Mouse (Mus musculus): ENCODE measurements around the gene Hist1h1d. TPM values are rescaled to one million over a fixed set of nuclear protein-coding genes. Genes with fewer than 3 reads are reported as not detected.
A peak's percentile ranks its signal among the peaks of the same experiment; 100 is the strongest.
"Not testable (repeated sequence)": the region's sequence is repeated elsewhere in the genome, so short reads cannot be mapped to it uniquely, and the experiment has no call there.

Hist1h1d gene
- polyA plus RNA-seq, 1 experiment from 2014 or later, result 0.64 TPM

GRCm38 (mm10) chr13:23551931-23552914 lies 839 bp upstream of the Hist1h1d start:
- Histone ChIP-seq H3K9ac (peak overlapping the region; percentile 55; the same call in 1 of the 2 replicates), H3K27me3 (no peaks in the 10 kb centered on the region)
- 51% methylated on average over 8 of the region's 8 CpGs for WGBS

DNA sequence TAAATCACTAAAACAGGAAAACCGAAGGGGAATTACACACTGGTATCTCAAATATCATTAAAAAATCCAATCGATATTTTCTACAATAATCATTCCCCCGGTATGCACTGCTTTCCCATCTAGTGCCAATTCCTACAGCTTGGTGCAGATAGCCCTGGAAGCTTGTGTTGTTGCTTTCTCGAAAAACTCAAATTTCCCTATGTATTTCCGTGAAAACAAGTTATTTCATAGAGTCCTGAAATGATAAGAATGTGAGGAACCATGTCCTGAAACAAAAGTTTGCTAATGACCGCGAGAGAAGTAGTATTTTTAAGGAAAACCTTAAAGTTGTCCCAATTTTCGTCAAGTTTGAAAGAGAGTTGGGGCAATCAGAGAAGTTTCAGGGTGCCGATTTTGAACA lies 1.3 kb downstream of the Hist1h1d start:
- Histone ChIP-seq H3K4me3 (peak overlapping the region; percentile 66), H3K27me3 (no peaks in the 10 kb centered on the region), H3K36me3 (no peaks in the 10 kb centered on the region), H3K4me1 (0 out of 2 replicates have a peak, but pooled peaks cover 10% of the 10 kb centered on the region), H3K9ac (peak overlapping the region; percentile 75), H3K27ac (peak overlapping the region; percentile 99), H3K4me2 (replicated peaks) (peak overlapping the region; percentile 82), H3K9me3 (no peaks in the 10 kb centered on the region)
- 22% methylated on average over 9 of the region's 9 CpGs for WGBS
- ATAC-seq (ENCODE audit: insufficient number of reproducible peaks, insufficient read depth, low FRiP score, low TSS enrichment), result no peak

More at GRCm38 (mm10) chr13:23551931-23552914, 839 bp upstream of the Hist1h1d start:
- peak overlapping the region; percentile 50 for H3K4me2 ChIP-seq (replicated peaks)
- no peaks in the 10 kb centered on the region for H3K9me3 ChIP-seq
- H3K27ac ChIP-seq, result peak overlapping the region; percentile 96
- no peaks in the 10 kb centered on the region for H3K36me3 ChIP-seq
- peak overlapping the region; percentile 43 for H3K4me3 ChIP-seq
- H3K4me1 ChIP-seq, result 0 out of 2 replicates have a peak, but pooled peaks cover 10% of the 10 kb centered on the region
- ATAC-seq (ENCODE audit: insufficient number of reproducible peaks, insufficient read depth, low FRiP score, low TSS enrichment), result no peak

DNA sequence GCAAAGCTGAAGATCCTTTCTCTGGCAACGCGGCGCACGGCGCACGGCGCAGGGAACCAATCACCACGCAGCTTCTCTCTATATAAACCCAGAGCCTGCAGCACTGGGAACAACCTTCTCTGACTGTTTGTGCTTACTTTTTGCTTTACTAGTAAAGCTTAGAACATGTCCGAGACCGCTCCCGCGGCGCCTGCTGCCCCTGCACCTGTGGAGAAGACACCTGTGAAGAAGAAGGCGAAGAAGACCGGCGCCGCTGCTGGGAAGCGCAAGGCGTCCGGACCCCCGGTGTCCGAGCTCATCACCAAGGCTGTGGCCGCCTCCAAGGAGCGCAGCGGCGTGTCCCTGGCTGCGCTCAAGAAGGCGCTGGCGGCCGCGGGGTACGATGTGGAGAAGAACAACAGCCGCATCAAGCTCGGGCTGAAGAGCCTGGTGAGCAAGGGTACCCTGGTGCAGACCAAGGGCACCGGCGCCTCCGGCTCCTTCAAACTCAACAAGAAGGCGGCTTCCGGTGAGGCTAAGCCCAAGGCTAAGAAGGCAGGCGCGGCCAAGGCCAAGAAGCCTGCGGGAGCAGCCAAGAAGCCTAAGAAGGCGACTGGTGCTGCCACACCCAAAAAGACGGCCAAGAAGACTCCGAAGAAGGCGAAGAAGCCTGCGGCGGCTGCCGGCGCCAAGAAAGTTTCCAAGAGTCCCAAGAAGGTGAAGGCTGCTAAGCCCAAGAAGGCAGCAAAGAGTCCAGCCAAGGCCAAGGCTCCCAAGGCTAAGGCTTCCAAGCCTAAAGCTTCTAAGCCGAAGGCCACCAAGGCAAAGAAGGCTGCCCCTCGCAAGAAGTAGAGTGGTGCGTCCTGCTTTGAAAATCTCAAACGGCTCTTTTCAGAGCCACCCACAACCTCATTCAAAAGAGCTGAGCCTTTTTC lies 2.1 kb downstream of the Hist1h1d start:
- Histone ChIP-seq H3K4me2 (replicated peaks) (peak overlapping the region; percentile 82), H3K4me1 (0 out of 2 replicates have a peak, but pooled peaks cover 10% of the 10 kb centered on the region), H3K9me3 (no peaks in the 10 kb centered on the region), H3K4me3 (peak overlapping the region; percentile 66), H3K9ac (peak overlapping the region; percentile 75), H3K36me3 (no peaks in the 10 kb centered on the region), H3K27me3 (no peaks in the 10 kb centered on the region), H3K27ac (peak overlapping the region; percentile 99)
- peak; percentile 94 for ATAC-seq (ENCODE audit: insufficient number of reproducible peaks, insufficient read depth, low FRiP score, low TSS enrichment)
- WGBS, result under 1% methylated on average over 54 of the region's 54 CpGs

DNA sequence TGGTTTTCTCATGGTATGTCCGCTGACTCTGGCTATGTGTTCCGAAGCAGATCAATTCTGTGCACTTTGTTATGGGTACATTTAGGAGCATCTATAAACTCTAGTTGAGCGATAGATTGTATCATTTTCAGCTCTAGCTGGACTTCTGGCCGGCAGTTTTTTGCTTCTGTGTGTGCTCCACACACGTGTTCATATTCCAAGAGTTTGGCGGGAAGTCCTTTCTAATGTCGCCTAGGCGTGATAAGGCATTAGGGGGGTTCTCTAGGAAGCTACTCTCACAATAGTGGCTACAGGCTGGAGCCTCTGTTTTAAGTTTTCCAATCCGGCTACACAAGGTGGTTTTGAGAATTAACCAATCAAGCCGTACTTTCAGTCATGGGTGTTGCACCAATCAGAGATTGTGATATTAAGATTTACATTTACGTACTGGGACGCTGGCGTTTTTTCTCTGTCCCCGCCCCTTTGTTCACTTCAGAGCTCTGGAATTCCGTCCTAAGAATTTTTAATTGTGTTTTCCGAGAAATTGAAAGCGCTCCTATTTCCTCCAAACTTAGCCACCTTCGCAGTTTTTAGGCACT lies 2.9 kb downstream of the Hist1h1d start:
- Histone ChIP-seq H3K36me3 (no peaks in the 10 kb centered on the region), H3K4me1 (0 out of 2 replicates have a peak, but pooled peaks cover 6% of the 10 kb centered on the region), H3K27ac (peak overlapping the region; percentile 99), H3K9ac (peak overlapping the region; percentile 75), H3K4me3 (peak overlapping the region; percentile 66), H3K27me3 (no peaks in the 10 kb centered on the region), H3K9me3 (no peaks in the 10 kb centered on the region), H3K4me2 (replicated peaks) (peak overlapping the region; percentile 82)
- under 1% methylated on average over 18 of the region's 18 CpGs for WGBS
- ATAC-seq (ENCODE audit: insufficient number of reproducible peaks, insufficient read depth, low FRiP score, low TSS enrichment), result peak; percentile 45

- ATAC-seq (ENCODE audit: insufficient number of reproducible peaks, insufficient read depth, low FRiP score, low TSS enrichment), result no peak
- H3K4me2 ChIP-seq (replicated peaks), result peak overlapping the region; percentile 82
- no peak overlapping the region for H3K4me3 ChIP-seq
- no peak overlapping the region for H3K9ac ChIP-seq
- peak overlapping the region; percentile 99 for H3K27ac ChIP-seq
- no peaks in the 10 kb centered on the region for H3K9me3 ChIP-seq
- WGBS, result 65% methylated on average over 3 of the region's 3 CpGs
- H3K36me3 ChIP-seq, result no peaks in the 10 kb centered on the region
- H3K4me1 ChIP-seq, result 0 out of 2 replicates have a peak, but pooled peaks cover 6% of the 10 kb centered on the region
- H3K27me3 ChIP-seq, result no peaks in the 10 kb centered on the region
Observed at GRCm38 (mm10) chr13:23556906-23557305, 3.8 kb downstream of the Hist1h1d start.

DNA sequence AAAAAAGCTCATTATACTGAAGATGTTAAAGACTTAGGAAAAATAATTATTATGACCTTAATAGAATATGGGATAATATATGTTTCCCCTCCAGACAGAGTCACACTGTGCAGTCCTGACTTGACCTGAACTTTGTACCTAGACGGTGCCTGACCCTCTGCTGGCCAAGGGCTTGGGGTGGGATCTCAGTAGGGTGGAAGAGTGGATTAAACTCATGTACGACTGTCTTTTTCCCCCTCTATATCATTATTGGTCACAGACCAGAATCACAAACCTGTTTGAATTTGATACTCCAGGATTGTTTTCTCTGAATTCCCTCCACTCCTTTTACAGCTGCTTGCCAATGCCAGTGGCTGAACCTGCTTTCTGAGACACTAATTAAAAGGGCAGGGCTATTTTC lies 7.6 kb downstream of the Hist1h1d start:
- H3K9ac ChIP-seq; H3K27me3 ChIP-seq; H3K36me3 ChIP-seq; H3K4me3 ChIP-seq; H3K9me3 ChIP-seq; H3K4me1 ChIP-seq; ATAC-seq (ENCODE audit: insufficient number of reproducible peaks, insufficient read depth, low FRiP score, low TSS enrichment): not testable (repeated sequence)
- H3K27ac ChIP-seq, result 0 out of 2 replicates have a peak overlapping the region, but pooled peaks have one; percentile 57
- H3K4me2 ChIP-seq (replicated peaks), result peak overlapping the region; percentile 27; the same call in 1 of the 2 replicates
- WGBS, result 9% methylated on average over 2 of the region's 2 CpGs

DNA sequence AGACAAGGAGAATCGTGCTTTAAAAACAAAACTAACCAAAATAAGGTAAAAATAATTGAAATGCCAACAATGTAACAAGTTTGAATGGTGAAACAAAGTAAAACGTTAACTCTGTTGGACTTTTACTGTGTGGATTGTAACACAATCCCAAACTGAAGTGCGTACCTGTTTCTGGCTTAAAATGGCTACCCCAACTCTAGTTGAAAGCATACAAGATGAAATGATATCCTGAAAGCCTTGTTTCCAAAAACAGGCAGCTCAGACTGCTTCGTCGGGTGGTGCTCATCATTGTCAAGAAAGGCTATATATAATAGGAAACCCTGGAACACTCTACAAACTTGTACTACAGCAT lies 8.4 kb downstream of the Hist1h1d start:
- not testable (repeated sequence) for H3K4me1 ChIP-seq; H3K9me3 ChIP-seq; H3K36me3 ChIP-seq; ATAC-seq (ENCODE audit: insufficient number of reproducible peaks, insufficient read depth, low FRiP score, low TSS enrichment); H3K27me3 ChIP-seq
- peak overlapping the region; percentile 40 for H3K4me3 ChIP-seq
- WGBS, result 3% methylated on average over 2 of the region's 5 CpGs
- H3K4me2 ChIP-seq (replicated peaks), result peak overlapping the region; percentile 74
- peak overlapping the region; percentile 36; the same call in 1 of the 2 replicates for H3K9ac ChIP-seq
- peak overlapping the region; percentile 98 for H3K27ac ChIP-seq

GRCm38 (mm10) chr13:23561883-23562659 lies 9.0 kb downstream of the Hist1h1d start, which contains the start of gene Hist1h3e:
Gene Hist1h3e (minus strand): TSS chr13:23562369.
- not testable (repeated sequence) for H3K36me3 ChIP-seq, H3K9me3 ChIP-seq, H3K4me1 ChIP-seq, H3K27me3 ChIP-seq
- Histone ChIP-seq H3K27ac (peak within 1 kb of the TSS; percentile 98), H3K9ac (peak within 1 kb of the TSS; percentile 48), H3K4me2 (replicated peaks) (peak within 1 kb of the TSS; percentile 74), H3K4me3 (peak within 1 kb of the TSS; percentile 40)
- ATAC-seq (ENCODE audit: insufficient number of reproducible peaks, insufficient read depth, low FRiP score, low TSS enrichment), result peak; percentile 97
- under 1% methylated on average over 62 of the region's 67 CpGs for WGBS

- Histone ChIP-seq H3K27me3 (no peaks in the 10 kb centered on the region), H3K4me3 (peak overlapping the region; percentile 40), H3K9me3 (no peaks in the 10 kb centered on the region), H3K36me3 (no peaks in the 10 kb centered on the region), H3K4me1 (no peaks in the 10 kb centered on the region), H3K27ac (peak overlapping the region; percentile 98), H3K9ac (peak overlapping the region; percentile 48), H3K4me2 (replicated peaks) (peak overlapping the region; percentile 74)
- peak; percentile 50 for ATAC-seq (ENCODE audit: insufficient number of reproducible peaks, insufficient read depth, low FRiP score, low TSS enrichment)
- 2% methylated on average over 18 of the region's 18 CpGs for WGBS
Observed at GRCm38 (mm10) chr13:23562699-23563462, 9.8 kb downstream of the Hist1h1d start.

DNA sequence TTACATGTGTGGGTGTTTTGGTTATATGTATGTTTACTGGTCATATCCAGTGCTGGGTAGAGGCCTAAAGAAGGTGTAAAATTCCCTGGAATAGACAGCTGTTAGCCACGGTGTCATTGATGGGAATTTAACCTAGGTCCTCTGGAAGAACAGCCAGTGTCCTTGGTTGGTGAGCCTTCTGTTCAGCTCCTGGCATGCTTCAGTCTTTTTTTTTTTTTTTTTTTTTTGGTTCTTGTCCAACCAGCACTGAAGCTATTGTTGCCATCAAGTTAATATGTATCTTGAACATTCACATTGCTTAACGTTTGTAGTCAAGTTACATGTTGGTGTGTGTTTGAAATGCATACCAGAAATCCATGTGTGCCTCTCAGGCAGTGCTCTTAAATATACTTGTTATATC lies 11.4 kb downstream of the Hist1h1d start:
- Histone ChIP-seq H3K4me2 (replicated peaks) (no peak overlapping the region), H3K27ac (peak overlapping the region; percentile 98; the same call in 1 of the 2 replicates), H3K4me1 (no peaks in the 10 kb centered on the region), H3K27me3 (no peaks in the 10 kb centered on the region), H3K9ac (no peak overlapping the region), H3K36me3 (no peaks in the 10 kb centered on the region), H3K9me3 (no peaks in the 10 kb centered on the region), H3K4me3 (no peak overlapping the region)
- no peak for ATAC-seq (ENCODE audit: insufficient number of reproducible peaks, insufficient read depth, low FRiP score, low TSS enrichment)
- 84% methylated on average over 2 of the region's 2 CpGs for WGBS
